Mouse (Mus musculus): Measurements from ENCODE around the gene Caln1. TPM values are rescaled to one million over a fixed set of nuclear protein-coding genes. Genes with fewer than 3 reads are reported as not detected.

The Caln1 gene
- polyA plus RNA-seq, 1 experiment: not detected

- WGBS: 52% methylated on average over 6 of the region's 6 CpGs
- Histone ChIP-seq H3K4me1 (ENCODE audit: control insufficient read depth, insufficient read depth, insufficient read length, low read length) (no peaks in the 10 kb centered on the region), H3K27me3 (ENCODE audit: control insufficient read depth, insufficient read depth, low read length) (peaks cover 2% of the 10 kb centered on the region; the same call in 1 of the 2 replicates), H3K4me3 (ENCODE audit: low read depth, low read length) (no peak overlapping the region), H3K27ac (ENCODE audit: insufficient read depth, low read depth, low read length) (no peak overlapping the region), H3K36me3 (ENCODE audit: control insufficient read depth, insufficient read depth, low read length) (no peaks in the 10 kb centered on the region)
- TF ChIP-seq CTCF (IDR thresholded peaks at IDR 0.05; ENCODE audit: extremely low read depth, insufficient read length, insufficient replicate concordance, low read depth, low read length): no peak
- no peak for TF ChIP-seq POLR2A (IDR thresholded peaks at IDR 0.05; ENCODE audit: low read depth, low read length)
Measured at GRCm38 (mm10) chr5:130447438-130447837, 78.2 kb downstream of the Caln1 start.

- Histone ChIP-seq H3K27me3 (ENCODE audit: control insufficient read depth, insufficient read depth, low read length) (peaks cover 2% of the 10 kb centered on the region; the same call in 1 of the 2 replicates), H3K4me1 (ENCODE audit: control insufficient read depth, insufficient read depth, insufficient read length, low read length) (no peaks in the 10 kb centered on the region), H3K36me3 (ENCODE audit: control insufficient read depth, insufficient read depth, low read length) (no peaks in the 10 kb centered on the region), H3K27ac (ENCODE audit: insufficient read depth, low read depth, low read length) (no peak overlapping the region), H3K4me3 (ENCODE audit: low read depth, low read length) (no peak overlapping the region)
- WGBS: 1% methylated on average over 20 of the region's 20 CpGs
- TF ChIP-seq POLR2A (IDR thresholded peaks at IDR 0.05; ENCODE audit: low read depth, low read length) (no peak), CTCF (IDR thresholded peaks at IDR 0.05; ENCODE audit: extremely low read depth, insufficient read length, insufficient replicate concordance, low read depth, low read length) (no peak)
Measured at GRCm38 (mm10) chr5:130448491-130448890, 79.2 kb downstream of the Caln1 start.

- WGBS: 3% methylated on average over 77 of the region's 77 CpGs
- H3K27ac ChIP-seq (ENCODE audit: insufficient read depth, low read depth, low read length): no peak overlapping the region
- peaks cover 2% of the 10 kb centered on the region; the same call in 1 of the 2 replicates for H3K27me3 ChIP-seq (ENCODE audit: control insufficient read depth, insufficient read depth, low read length)
- no peaks in the 10 kb centered on the region for H3K4me1 ChIP-seq (ENCODE audit: control insufficient read depth, insufficient read depth, insufficient read length, low read length)
- H3K4me3 ChIP-seq (ENCODE audit: low read depth, low read length): no peak overlapping the region
- H3K36me3 ChIP-seq (ENCODE audit: control insufficient read depth, insufficient read depth, low read length): no peaks in the 10 kb centered on the region
- TF ChIP-seq CTCF (IDR thresholded peaks at IDR 0.05; ENCODE audit: extremely low read depth, insufficient read length, insufficient replicate concordance, low read depth, low read length) (no peak), POLR2A (IDR thresholded peaks at IDR 0.05; ENCODE audit: low read depth, low read length) (no peak)
Measured at GRCm38 (mm10) chr5:130448931-130449856, 79.9 kb downstream of the Caln1 start.

GRCm38 (mm10) chr5:130450031-130450541 is 80.8 kb downstream of the Caln1 start:
- Histone ChIP-seq H3K36me3 (ENCODE audit: control insufficient read depth, insufficient read depth, low read length) (no peaks in the 10 kb centered on the region), H3K4me3 (ENCODE audit: low read depth, low read length) (no peak overlapping the region), H3K27ac (ENCODE audit: insufficient read depth, low read depth, low read length) (no peak overlapping the region), H3K4me1 (ENCODE audit: control insufficient read depth, insufficient read depth, insufficient read length, low read length) (no peaks in the 10 kb centered on the region), H3K27me3 (ENCODE audit: control insufficient read depth, insufficient read depth, low read length) (peaks cover 2% of the 10 kb centered on the region; the same call in 1 of the 2 replicates)
- 7% methylated on average over 14 of the region's 14 CpGs for WGBS
- TF ChIP-seq POLR2A (IDR thresholded peaks at IDR 0.05; ENCODE audit: low read depth, low read length) (no peak), CTCF (IDR thresholded peaks at IDR 0.05; ENCODE audit: extremely low read depth, insufficient read length, insufficient replicate concordance, low read depth, low read length) (no peak)

- WGBS: 87% methylated on average over 7 of the region's 7 CpGs
- H3K36me3 ChIP-seq (ENCODE audit: control insufficient read depth, insufficient read depth, low read length): no peaks in the 10 kb centered on the region
- H3K4me1 ChIP-seq (ENCODE audit: control insufficient read depth, insufficient read depth, insufficient read length, low read length): no peaks in the 10 kb centered on the region
- no peak overlapping the region for H3K27ac ChIP-seq (ENCODE audit: insufficient read depth, low read depth, low read length)
- H3K4me3 ChIP-seq (ENCODE audit: low read depth, low read length): no peak overlapping the region
- TF ChIP-seq POLR2A (IDR thresholded peaks at IDR 0.05; ENCODE audit: low read depth, low read length) (no peak), CTCF (IDR thresholded peaks at IDR 0.05; ENCODE audit: extremely low read depth, insufficient read length, insufficient replicate concordance, low read depth, low read length) (no peak)
- no peaks in the 10 kb centered on the region for H3K27me3 ChIP-seq (ENCODE audit: control insufficient read depth, insufficient read depth, low read length)
Measured at GRCm38 (mm10) chr5:130458076-130458475, 88.8 kb downstream of the Caln1 start.

- Histone ChIP-seq H3K4me3 (ENCODE audit: low read depth, low read length) (no peak overlapping the region), H3K27me3 (ENCODE audit: control insufficient read depth, insufficient read depth, low read length) (no peaks in the 10 kb centered on the region), H3K27ac (ENCODE audit: insufficient read depth, low read depth, low read length) (no peak overlapping the region), H3K4me1 (ENCODE audit: control insufficient read depth, insufficient read depth, insufficient read length, low read length) (no peaks in the 10 kb centered on the region), H3K36me3 (ENCODE audit: control insufficient read depth, insufficient read depth, low read length) (no peaks in the 10 kb centered on the region)
- 54% methylated on average over 10 of the region's 10 CpGs for WGBS
- TF ChIP-seq POLR2A (IDR thresholded peaks at IDR 0.05; ENCODE audit: low read depth, low read length) (no peak), CTCF (IDR thresholded peaks at IDR 0.05; ENCODE audit: extremely low read depth, insufficient read length, insufficient replicate concordance, low read depth, low read length) (no peak)
Measured at GRCm38 (mm10) chr5:130472209-130472608, 103.0 kb downstream of the Caln1 start.

GRCm38 (mm10) chr5:130474876-130475275 is 105.6 kb downstream of the Caln1 start:
- WGBS: 74% methylated on average over 6 of the region's 6 CpGs
- Histone ChIP-seq H3K4me1 (ENCODE audit: control insufficient read depth, insufficient read depth, insufficient read length, low read length) (no peaks in the 10 kb centered on the region), H3K27me3 (ENCODE audit: control insufficient read depth, insufficient read depth, low read length) (no peaks in the 10 kb centered on the region), H3K27ac (ENCODE audit: insufficient read depth, low read depth, low read length) (no peak overlapping the region), H3K36me3 (ENCODE audit: control insufficient read depth, insufficient read depth, low read length) (no peaks in the 10 kb centered on the region), H3K4me3 (ENCODE audit: low read depth, low read length) (no peak overlapping the region)
- TF ChIP-seq CTCF (IDR thresholded peaks at IDR 0.05; ENCODE audit: extremely low read depth, insufficient read length, insufficient replicate concordance, low read depth, low read length) (no peak), POLR2A (IDR thresholded peaks at IDR 0.05; ENCODE audit: low read depth, low read length) (no peak)
